Mouse (Mus musculus) gastrocnemius, adult 2 months (tissue): ENCODE measurements around the gene Gnas. TPM values are rescaled to one million over a fixed set of nuclear protein-coding genes. Genes with fewer than 3 reads are reported as not detected.
"Not testable (repeated sequence)": the region's sequence is repeated elsewhere in the genome, so short reads cannot be mapped to it uniquely, and the experiment has no call there.

Source experiments
- DNase-seq: peaks from one replicate; pipeline ENCODE4 v3.0.0; 2022
- H3K27ac ChIP-seq: fragments of 200-600 bp; 2 replicates; pipeline ENCODE4 v1.8.1; 2022; ENCODE audit warnings: mild to moderate bottlenecking
- H3K4me3 ChIP-seq: fragments of 200-600 bp; 2 replicates; pipeline ENCODE4 v1.8.1; 2022; ENCODE audit warnings: mild to moderate bottlenecking, moderate library complexity
- CTCF ChIP-seq: fragments of 200-600 bp; IDR thresholded peaks from 2 replicates; pipeline ENCODE4 v1.8.1; 2022; ENCODE audit warnings: antibody characterized with exemption, mild to moderate bottlenecking, moderate library complexity
- intact Hi-C: fragments of 180-260 bp; cut with DNase I; formaldehyde crosslinking; loops from one replicate; pipeline ENCODE4 v1.15.1; 2025
- total RNA-seq, 2 experiments: library from RNA; stranded (reverse); gene quantifications; 2 replicates each; pipeline ENCODE4 v1.2.3; 2021

Gene Gnas
- total RNA-seq, 2 experiments from 2014 or later, result 1,330 to 1,331 TPM

DNA sequence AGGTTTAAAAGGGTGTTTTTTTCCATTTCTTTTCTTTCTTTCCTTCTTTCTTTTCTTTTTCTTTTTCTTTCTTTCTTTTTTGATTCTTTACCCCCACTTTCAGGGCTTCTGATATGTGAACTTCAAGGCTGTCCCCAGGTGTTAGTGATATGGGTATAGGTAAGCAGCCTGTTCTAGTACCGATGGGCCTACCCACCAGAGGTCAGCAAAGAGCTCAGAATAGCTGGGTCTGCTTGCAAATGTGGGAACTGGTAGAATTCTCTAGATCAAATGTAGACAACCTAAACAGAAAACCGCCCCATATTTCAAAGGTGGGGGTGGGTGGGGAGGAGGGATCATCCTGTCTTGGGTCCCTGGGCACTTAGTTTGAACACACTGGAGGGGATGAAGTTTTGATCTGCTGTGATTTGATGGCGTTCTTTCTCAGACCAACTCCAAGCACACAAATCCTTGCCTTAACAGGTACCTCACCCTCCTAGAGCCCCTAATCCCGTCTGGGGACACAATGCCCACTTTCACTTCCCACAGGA, 28.1 kb downstream of the Gnas start:
- Histone ChIP-seq H3K27ac (0 out of 2 replicates have a peak overlapping the region, but pooled peaks have one; percentile 24), H3K4me3 (no peak overlapping the region)
- TF ChIP-seq CTCF, result peak; percentile 83
- intact Hi-C loops, result loop anchor here (1.0 to 5.0 kb wide), 3 partner anchors 235 to 362 kb away; no protein-coding TSS in a partner anchor
- DNase-seq, result peak; percentile 79

DNA sequence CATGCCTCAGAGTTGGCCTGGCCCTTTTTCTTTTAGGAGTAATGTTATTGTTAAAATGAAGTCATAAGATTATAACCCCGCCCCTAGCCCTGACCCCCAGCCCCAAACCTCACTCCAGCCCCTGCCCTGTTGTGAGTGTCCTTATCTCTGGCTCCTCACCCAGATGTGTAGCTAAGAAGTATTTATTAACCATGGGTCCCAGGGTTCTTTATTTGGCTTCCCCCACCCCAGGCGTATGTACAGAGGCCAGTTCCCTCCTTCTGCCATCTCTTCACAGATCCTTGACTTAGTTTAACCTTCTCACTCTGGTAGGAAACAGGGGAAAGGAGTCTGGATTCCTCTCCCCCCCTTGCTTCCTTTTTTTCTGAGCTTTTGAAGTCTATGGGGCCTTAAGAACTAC, 28.5 kb downstream of the Gnas start:
- no peak for DNase-seq
- 0 out of 2 replicates have a peak overlapping the region, but pooled peaks have one; percentile 24 for H3K27ac ChIP-seq
- H3K4me3 ChIP-seq, result no peak overlapping the region
- no peak for TF ChIP-seq CTCF
- intact Hi-C loops, result loop anchor here (1.0 to 5.0 kb wide), 3 partner anchors 235 to 362 kb away; no protein-coding TSS in a partner anchor

- H3K27ac ChIP-seq, DNase-seq, intact Hi-C loops, H3K4me3 ChIP-seq: not testable (repeated sequence)
Observed at GRCm38 (mm10) chr2:174315445-174315844, 31.3 kb downstream of the Gnas start.

- TF ChIP-seq CTCF, result no peak
- Histone ChIP-seq H3K4me3 (no peak overlapping the region), H3K27ac (no peak overlapping the region)
- intact Hi-C loops, result no loop called here
- no peak for DNase-seq
Observed at GRCm38 (mm10) chr2:174316661-174317060, 32.5 kb downstream of the Gnas start.

- Histone ChIP-seq H3K4me3 (peak overlapping the region; percentile 98), H3K27ac (peak overlapping the region; percentile 99)
- TF ChIP-seq CTCF, result no peak
- DNase-seq, result no peak
- intact Hi-C loops, result loop anchor here (5.0 kb wide), 1 partner anchor 91 kb away; the partner anchor contains the start of gene Nelfcd
Observed at GRCm38 (mm10) chr2:174325989-174326388, 41.9 kb downstream of the Gnas start.

- peak overlapping the region; percentile 99 for H3K27ac ChIP-seq
- intact Hi-C loops, result loop anchor here (5.0 kb wide), 1 partner anchor 91 kb away; the partner anchor contains the start of gene Nelfcd
- no peak for DNase-seq
- peak overlapping the region; percentile 98 for H3K4me3 ChIP-seq
- no peak for TF ChIP-seq CTCF
Observed at GRCm38 (mm10) chr2:174326481-174326880, 42.4 kb downstream of the Gnas start.

- peak; percentile 76 for DNase-seq
- no peak for TF ChIP-seq CTCF
- peak overlapping the region; percentile 99 for H3K27ac ChIP-seq
- intact Hi-C loops, result loop anchor here (5.0 kb wide), 1 partner anchor 90 kb away; the partner anchor contains the start of gene Nelfcd
- peak overlapping the region; percentile 98 for H3K4me3 ChIP-seq
Observed at GRCm38 (mm10) chr2:174327295-174327981, 43.3 kb downstream of the Gnas start.

DNA sequence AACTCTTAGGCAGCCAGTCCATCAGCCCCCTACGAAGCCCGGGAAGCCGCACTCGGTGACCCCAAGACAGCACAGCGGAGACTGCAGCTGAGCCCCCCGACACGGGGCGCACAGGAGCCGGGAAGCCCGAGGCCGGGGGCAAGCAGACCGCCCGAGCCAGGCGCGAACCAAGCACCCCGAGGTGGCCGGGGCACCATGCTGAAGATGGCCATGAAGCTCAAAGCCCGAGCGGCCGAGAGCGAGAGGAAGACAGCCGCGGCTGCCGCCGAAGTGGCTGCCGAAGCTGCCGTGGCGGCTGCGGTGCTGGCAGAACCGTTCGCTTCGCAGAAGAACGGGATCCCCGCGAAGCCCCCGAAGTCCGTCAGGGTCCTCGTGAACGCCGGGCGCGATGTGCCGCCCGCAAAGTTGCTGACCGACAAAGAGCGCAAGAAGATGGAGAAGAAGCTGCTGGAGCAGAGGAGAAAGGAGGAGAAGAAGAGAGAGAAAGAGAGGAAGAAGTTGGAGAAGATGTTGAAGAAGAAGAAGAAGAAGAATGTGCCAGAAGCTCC, 44.3 kb downstream of the Gnas start:
- peak; percentile 50 for DNase-seq
- H3K27ac ChIP-seq, result peak overlapping the region; percentile 99
- TF ChIP-seq CTCF, result no peak
- peak overlapping the region; percentile 98 for H3K4me3 ChIP-seq
- intact Hi-C loops, result loop anchor here (5.0 kb wide), 1 partner anchor 89 kb away; the partner anchor contains the start of gene Nelfcd

GRCm38 (mm10) chr2:174328926-174329662, 45.0 kb downstream of the Gnas start:
- peak; percentile 27; the same call in 1 of the 2 replicates for TF ChIP-seq CTCF
- Histone ChIP-seq H3K4me3 (peak overlapping the region; percentile 98), H3K27ac (peak overlapping the region; percentile 99)
- peak; percentile 63 for DNase-seq
- intact Hi-C loops, result loop anchor here (1.0 to 5.0 kb wide), 2 partner anchors 88 to 135 kb away; partner anchors contain the start of genes Atp5e and Nelfcd

DNA sequence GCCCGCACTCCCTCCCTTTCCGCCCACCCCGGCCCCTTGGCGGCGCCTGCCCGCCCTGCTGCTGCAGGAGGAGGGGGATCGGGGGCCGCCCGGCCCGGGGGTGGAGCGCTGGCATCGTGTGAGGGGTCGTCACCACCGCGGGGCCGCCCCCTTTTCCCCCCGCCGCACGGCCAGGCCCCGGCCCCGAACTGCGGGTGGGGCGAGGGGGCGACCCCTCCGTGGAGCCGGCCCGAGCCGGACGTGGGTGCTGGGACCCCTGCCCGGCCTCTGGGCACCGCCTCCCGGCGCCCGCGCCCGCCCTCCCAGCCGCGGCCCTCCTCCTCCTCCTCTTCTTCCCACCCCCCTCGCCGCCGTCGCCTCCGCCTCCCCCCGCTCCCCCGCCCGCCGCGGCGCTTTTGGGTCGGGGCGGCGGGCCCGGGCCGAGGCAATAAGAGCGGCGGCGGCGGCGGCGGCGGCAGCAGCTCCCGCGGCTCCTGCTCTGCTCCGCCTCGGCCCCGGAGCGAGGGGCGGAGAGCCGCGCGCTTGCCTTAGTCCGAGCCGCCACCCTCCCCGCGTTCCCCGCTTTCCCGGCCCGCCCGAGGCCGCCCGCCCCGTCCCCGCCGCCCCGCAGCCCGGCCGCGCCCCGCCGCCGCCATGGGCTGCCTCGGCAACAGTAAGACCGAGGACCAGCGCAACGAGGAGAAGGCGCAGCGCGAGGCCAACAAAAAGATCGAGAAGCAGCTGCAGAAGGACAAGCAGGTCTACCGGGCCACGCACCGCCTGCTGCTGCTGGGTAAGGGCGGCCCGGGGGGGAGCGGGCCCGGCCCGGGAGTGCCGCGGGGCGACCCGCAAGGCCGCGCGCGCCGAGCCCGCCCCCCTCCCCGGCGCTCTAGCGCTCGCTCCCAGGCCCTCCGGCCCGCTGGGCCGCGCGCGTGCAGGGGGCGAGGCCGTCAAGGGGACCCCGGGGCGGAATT, 45.8 kb downstream of the Gnas start:
- H3K27ac ChIP-seq, result peak overlapping the region; percentile 99
- DNase-seq, result peak; percentile 93
- H3K4me3 ChIP-seq, result peak overlapping the region; percentile 98
- TF ChIP-seq CTCF, result peak; percentile 32; the same call in 1 of the 2 replicates
- intact Hi-C loops, result loop anchor here (1.0 to 5.0 kb wide), 2 partner anchors 87 to 134 kb away; partner anchors contain the start of genes Atp5e and Nelfcd

- intact Hi-C loops, result no loop called here
- TF ChIP-seq CTCF, result peak; percentile 31
- peak; percentile 88 for DNase-seq
- H3K27ac ChIP-seq, result peak overlapping the region; percentile 99
- peak overlapping the region; percentile 98 for H3K4me3 ChIP-seq
Observed at GRCm38 (mm10) chr2:174330616-174331191, 46.6 kb downstream of the Gnas start.
